Mouse (Mus musculus) kidney, adult 8-10 months (tissue): ENCODE measurements around the gene Srgap2.
"Not testable (repeated sequence)": the region's sequence is repeated elsewhere in the genome, so short reads cannot be mapped to it uniquely, and the experiment has no call there.

Experiments used
- DNase-seq, 2 experiments: peaks; one replicate each; pipeline ENCODE4 v3.0.0; 2022

Gene Srgap2

DNA sequence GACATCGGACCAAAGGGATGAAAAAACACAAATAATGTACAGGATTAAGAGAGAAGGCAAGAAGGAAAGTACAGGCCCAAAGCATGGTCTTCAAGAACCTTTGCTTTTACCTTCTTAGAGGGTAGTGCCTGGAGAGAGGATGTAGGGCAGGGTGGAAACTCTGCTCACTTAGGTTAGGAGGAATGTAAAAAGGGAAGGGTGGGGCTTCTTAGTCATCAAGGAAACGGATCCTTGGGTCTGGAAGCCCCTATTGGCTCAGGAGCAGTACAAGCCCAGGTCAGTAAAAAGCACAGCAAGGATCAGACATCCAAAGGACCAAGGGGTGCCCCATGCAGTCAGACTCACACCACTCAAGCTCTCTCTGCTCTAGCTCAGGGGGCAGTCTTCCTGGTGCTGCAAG, 239.9 kb downstream of the Srgap2 start:
- DNase-seq: no peak

DNA sequence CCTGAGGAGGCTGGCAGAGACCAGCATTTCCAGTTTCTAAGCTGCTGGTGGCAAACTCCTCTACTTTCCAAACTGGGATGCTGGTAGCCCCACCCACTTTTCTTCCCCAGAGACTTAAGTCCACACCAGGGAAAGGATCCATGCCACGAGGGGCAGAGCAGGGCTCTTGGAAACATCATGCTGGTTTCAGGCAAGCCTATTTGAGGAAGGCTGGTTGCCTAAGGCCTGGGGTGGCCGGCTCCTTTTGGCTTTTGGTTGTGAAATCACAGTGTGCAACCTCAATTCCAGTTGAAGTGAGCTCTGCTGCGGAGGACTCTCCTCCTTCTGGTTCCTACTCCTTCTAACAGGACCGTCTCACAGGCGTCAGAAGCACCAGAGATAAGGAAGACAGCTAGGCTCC, 240.3 kb downstream of the Srgap2 start:
- no peak for DNase-seq

DNA sequence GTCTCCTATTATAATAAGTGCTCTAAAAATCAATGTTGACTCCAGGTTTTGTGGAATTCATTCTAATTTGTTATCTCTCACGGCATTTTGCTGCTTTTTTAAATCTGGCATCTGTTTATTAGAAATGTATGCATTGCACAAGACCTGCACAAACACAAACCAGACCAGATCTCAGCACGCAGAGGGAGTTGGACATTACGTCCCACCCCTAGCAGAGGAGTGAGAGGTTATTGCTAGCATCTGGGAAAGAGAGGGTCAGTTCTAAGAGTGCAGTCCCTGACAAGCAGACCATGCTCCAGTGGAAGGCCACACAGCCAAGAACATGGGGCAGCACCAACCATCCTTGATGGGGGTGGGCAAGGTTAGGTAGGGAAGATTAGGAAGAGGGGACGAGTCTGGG, 242.5 kb downstream of the Srgap2 start:
- no peak for DNase-seq

DNA sequence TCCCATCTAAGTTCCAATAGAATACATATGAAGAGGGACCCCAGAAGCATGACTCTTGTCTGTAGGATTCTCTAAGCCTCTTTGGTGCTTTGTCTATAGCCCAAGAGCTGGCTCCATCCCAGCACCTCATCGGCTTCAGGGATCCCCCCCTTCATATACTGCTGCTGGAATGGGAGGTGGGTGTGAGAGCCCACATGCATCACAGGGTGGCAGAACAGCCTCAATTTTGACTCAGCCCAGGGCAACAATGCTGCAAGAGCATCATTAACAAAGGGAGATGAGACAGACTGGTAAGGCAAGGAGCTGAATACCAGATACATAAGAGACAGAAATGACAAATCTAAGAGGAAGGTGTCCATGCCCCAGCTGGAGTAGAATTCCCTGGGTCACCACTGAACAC, 243.0 kb downstream of the Srgap2 start:
- DNase-seq: no peak

DNA sequence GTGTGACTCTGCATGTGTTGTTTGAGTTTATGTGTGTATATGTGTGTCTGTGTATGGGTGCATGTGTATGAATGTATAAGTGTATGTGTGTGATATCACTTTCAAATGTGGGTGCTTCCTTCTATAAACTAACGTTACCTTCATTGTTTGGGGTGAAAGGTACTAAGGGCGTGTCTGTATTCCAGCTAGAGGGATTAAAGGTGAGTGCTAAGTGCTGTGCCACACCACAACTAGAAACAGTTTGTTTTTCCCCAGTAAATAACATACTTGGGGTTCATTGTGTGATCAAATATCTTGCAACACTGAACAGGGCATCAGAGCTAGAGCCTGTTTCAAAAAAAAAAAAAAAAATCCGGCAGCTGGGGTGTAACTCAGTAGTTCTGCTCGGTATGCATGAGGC, 245.4 kb downstream of the Srgap2 start:
- no peak for DNase-seq

DNA sequence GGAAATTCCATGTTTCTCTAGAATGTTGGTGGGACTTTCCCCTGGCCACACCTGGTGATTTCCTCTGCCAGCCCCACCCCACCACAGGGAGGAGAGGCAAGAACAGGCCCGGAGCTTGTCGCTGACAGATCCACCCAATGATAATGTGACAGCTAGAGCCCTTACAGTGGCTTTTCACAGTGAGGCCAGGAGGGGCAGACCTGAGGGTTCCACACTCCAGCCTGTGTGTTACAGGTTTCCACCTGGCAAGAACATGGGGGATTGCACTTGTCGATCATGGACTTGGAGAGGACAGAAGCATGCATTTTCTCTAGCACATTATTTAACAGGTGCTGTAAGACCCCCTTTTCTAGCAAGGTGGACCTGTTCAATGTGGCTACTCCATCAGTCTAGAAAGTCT, 246.9 kb downstream of the Srgap2 start:
- DNase-seq: no peak

DNA sequence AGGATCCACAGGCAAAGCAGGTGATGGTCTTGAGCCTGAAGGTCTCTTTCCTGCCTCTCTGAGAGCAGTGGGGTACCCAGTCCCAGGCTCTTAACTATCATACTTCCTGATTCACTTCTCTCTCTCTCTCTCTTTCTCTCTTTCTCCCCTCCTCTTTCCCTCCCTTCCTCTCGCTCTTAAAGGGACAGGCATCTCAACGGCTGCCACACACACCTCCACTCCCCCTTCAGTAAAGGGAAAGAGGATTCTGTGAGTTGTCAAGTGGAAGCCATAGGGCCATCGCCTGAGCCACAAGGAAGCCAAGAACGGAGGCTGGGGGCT, 247.7 kb downstream of the Srgap2 start, which contains the start of gene Ikbke:
Gene Ikbke, minus strand, starts transcription at position 151 of the 321 bp plus-strand sequence.
- DNase-seq: no peak

DNA sequence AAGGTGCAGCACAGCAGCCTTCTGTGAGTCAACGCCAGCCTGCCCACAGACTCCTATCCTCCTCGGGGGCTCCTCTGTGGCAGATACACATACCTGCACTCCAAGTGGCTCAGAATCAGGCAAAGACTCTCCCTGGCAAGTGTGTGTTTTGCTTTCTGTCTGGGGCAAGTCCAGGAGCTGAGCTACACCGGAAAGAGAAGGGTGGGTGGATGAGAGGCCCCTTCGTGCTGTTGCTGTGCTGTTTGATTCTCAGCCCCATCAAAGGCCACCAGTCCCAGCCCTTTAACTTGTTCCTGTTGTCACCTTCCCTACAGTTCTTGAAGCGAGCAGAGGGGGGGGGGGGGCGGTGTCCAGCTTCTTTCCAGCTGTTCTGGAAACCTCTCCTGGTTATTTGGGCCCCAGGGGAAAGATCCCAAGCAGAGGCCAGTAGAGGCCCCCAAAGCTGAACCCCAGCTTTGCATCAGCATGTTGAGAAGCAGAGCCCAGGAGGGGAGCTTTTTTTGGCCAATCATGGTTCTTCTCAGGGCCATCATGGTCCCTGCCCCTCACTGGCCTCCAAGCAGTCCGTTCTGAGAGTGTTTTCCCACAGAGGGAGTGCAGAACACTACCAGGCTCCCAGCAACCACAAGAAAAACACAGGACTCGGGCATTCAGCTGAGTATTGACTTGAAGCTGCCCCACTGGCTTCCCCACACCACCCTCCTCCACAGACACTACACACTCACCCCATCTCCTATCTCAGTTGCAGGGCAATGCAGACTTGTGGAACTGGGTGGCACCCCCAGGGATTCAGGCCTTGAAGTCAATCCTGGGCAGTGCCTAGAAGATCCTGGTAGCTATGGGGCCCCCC, 248.3 kb downstream of the Srgap2 start:
- no peak for DNase-seq

DNA sequence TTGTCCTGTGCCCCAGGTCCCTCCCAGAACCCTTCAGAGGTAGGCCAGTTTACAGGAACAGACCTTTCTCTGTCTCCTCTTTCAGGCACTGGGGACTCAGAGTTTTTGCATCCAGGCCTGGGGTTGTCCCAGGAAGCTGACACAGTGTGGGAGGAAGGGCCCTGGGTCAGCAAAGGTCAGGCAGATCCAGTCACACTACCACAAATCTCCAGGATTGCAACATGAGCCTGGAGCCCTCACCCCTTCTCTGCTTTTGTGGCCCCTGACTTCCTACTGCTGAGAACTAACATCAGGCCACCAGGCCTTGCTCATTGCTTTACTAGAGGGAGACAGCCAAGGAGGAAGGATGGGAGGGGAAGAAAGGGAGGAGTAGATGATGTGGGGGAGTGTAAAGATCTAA, 250.3 kb downstream of the Srgap2 start:
- DNase-seq: peak; percentile 32 to 41

DNA sequence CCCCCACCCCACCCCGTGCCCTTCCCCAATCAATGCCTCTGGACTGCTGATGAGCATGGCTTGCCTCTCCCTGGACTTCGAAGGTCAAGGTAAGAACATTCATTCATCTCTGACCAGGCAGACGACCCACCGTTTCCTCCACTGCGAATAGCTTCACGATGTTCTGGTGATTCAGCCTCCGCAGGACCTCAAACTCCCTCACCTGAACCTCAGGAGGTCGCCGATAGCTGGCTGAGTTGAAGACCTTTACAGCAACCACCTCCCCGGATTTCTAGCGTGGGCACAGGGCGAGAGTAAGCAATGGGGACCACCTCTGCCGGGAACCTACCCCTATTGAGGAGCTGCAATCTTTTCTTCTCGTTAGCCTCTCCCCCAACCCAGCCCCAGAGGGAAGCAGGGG, 251.6 kb downstream of the Srgap2 start:
- DNase-seq: no peak

DNA sequence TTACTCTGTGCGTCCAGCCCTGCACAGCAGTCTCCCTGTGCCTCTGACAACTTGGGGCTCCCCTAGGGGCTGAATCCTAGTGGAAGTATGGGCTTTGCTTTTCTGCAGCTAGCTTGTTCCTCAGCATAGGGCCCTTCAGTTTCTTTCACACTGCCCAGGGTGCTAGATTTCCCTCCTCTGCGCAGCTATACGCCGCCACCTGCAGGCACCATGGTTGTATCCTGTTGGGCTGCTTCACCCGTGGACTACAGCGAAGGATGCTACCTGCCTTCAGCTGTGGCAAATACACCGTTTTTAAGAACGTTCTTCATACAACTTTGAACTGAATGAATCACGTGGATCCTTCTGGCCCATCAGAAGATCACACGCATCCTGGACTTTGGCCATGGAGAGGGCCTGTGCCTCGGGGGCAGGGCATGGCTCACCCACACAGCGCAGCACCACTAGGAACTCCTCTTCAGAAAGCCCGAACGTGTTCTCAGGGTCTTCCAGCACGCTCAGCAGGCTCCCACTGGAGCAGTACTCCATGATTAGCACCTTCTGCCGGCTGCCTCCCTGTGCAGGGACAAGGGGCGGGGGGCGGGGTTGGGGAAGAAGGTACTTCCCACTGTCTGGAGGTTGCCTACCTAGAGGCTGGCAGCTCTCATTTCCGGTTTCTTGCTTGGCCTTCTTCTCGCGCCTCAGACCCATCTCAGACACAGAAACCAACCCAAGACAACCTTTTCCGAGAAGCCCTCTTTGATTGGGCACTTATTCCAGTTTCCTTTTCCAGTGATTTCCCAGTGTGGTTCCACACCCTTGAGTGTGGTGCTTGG, 252.2 kb downstream of the Srgap2 start:
- DNase-seq: peak; percentile 70 to 76

DNA sequence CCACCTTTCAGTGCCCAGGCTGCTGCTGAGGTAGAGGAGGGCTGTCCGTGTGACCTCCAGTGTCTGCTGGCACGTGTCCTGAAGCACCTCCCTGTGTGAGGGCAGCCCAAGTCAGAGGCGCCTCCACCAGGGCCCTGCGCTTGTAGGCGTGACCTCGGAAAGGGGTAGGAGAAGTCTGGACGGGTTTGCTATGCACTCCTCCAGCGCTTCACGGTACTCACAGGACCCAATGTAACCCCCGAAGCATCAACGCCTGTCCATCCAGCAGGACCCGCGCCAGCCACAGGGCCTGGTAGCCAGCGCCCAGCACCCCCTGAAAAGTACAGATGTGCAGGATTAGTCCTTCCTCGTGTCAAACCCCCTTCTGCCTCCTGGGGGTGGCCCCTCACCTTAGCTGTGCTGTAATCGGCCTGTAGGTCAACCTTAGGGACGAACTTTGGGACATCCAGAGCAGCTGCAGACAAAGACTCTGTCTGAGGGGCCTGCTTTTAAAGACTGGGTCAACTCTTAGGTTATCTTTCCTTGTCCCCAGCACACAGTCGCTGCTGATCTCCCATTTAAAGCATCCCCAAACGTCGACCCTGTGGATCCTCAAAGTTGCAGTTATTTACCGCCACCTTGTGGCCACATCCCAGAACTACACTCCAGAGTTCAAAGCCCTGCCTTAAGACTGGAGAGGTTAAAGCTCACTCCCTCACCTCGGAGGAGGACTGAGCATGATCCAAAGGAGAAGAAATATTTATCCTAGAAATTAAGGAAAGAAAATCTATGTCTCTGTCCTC, 257.2 kb downstream of the Srgap2 start:
- peak; percentile 68 to 80 for DNase-seq

DNA sequence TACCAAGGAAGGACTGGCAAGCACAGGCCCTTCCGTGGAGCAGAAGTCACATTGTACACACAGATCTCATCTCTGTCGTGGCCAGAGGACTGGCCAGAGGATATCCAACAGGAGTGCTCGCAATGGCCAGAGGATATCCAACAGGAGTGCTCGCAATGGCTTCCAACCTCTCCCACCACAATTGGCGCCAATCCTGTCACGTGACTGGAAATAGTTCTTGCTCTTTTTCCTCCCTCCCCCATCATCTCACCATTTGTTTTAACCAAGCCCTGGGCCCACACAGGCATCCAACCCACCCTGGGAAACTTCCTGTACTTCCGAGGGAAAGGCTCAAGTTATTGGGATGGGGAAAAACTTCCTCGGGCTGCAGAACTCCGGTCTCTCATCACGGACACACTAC, 258.4 kb downstream of the Srgap2 start:
- no peak for DNase-seq

DNA sequence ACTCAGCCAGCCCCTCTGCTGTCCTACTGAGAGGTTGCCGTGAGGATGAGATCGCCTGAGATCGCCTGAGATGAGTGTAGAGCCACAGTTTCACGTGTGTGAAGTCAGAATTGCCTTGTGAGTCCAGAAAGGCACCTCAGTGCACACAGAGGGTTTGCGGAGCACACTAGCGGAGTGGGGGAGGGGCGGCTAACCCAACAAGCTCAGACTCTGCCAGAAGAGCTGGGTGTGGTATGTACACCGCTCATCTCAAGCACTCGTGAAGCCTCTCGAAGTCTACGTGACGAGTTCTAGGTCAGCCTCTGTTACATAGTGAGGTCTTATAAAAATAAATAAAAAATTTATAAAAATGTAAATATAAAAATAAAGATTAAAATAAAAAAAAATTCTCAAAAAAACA, 263.2 kb downstream of the Srgap2 start:
- no peak for DNase-seq

DNA sequence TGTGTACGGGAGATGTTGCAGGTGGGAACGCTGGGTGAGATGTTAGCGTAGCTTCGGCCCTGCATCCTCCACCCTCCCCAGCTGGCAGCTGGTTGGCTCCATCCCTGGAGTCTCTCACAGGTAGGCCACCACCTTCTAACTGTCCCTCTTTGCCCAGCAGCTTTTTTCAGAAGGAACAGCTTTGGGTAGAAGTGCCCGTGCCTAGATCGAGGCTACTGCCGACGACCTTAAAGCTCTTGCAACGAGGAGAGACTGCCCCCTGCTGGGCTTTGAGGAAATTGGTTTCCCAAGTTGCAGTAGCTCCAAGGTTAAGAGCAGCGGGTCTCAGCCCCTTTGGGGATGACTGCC, 266.9 kb downstream of the Srgap2 start:
- DNase-seq: peak; percentile 34 to 66

DNA sequence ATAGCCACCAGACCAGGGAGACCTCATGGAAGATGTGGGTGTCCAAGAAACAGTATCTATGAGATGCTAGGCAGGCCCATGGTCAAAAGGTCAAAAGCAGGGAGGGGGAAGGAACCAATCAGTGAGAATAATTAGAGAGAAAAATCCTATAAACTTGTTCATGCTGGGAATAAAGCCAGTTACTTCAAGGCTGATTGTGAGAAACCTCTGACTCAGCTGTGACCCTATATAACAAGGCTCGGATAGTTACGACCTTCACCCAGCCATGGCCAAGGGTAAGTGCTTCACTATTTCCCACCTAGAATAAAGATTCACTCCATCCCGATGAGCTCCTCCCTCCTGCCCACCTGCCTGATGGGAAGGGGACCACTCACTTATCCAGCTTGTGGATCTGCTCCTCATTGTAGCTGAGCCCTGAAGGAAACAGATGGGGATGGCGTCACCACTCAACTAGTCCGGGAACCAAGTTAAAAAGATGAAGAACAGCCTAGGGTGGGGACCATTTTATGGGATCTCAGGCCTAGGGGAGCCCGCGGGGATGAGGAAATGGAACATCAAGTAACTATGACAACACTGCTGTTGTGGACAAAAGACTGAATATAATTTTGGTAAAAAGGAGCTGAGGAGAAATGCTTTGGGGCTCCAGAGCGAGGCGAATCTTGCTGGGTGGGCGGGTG, 267.4 kb downstream of the Srgap2 start:
- no peak for DNase-seq

DNA sequence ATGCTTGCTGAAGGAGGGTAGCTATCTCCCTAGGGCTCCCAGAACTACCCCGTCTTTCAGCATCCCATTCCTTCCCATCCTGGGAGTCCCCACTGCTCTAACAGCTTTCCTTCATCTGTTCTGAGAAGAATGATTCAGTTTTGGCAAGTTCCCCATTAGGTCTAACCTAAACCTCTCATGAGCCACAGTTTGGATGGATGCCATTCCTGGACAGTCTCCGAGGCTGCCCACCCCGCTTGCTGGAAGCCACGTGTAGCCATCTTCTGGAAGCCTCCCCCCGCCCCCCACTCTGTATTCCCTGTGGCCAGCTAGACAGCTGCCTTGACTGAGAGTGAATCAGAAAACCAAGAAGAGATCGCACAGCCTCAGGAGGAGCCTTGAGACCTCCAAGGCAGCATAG, 269.9 kb downstream of the Srgap2 start:
- DNase-seq: no peak

DNA sequence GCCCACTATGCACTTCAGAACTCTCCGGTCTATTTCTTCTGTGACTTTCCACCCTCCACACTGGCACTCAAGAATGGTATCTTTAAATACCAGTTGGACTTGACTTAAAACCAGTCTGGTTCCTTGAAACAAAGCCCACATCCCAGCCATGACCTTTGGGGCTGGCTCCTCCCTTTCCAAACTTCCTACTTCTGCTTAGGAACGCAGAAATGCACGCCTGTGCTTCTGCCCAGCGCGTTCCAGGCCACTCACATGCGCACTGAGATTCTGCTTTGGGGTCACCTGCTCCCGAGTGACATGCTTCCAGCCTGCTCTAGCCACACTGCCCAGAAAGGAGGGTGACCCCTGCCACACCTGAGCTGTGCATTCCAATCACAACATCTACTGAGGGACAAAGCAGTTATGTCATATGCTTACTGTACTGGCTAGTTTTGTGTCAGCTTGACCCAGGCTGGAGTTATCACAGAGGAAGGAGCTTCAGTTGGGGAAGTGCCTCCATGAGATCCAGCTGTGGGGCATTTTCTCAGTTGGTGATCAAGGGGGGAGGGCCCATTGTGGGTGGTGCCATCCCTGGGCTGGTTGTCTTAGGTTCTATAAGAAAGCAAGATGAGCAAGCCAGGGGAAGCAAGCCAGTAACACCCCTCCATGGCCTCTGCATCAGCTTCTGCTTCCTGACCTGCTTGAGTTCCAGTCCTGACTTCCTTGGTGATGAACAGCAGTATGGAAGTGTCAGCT, 274.5 kb downstream of the Srgap2 start:
- DNase-seq: not testable (repeated sequence)

DNA sequence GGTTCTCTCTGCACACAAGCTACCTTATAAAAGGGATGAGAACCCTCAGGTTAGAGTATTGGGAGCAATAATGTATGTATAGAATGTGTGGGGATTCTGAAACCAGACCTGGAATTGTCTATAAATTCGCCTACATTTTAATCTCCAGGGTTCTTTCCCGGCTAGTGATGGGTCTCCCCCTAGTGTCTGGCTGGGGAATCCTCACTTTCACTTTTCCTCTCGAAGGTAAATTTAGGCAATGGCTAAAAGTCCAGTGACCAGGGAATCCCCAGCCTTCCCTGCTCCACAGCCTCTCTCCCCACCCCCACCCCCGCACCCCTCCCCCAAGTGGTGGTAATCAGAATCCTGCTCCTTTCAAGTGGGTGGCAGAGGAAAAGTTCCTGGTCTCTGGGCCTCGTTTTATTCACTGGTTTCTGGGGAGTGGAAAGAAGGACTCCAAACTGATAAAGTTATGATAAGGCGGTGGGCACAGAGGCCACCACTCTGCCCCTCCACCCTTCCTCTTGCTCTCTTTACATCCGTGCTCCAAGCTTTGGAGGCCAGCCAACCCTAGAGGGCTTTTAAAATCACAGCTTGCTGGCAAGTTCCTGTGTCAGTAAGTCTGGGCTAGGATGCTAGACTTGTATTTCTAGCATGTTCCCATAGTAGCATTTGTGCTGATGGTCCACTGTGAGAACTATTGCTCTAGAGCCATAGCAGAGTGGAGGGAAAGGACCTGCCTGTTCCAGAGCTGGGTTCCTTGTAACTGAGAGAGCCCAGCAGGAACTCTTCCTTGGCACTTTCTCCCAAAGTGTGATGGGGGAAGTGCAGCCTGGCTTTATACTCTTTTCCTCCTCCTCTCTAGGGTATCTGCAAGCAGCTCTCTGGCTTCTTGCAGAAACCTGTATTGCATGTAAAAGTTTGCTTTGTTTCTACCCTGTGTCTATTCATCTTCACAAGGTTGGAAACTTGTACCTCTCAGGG, 280.4 kb downstream of the Srgap2 start:
- peak; percentile 50 to 67 for DNase-seq

DNA sequence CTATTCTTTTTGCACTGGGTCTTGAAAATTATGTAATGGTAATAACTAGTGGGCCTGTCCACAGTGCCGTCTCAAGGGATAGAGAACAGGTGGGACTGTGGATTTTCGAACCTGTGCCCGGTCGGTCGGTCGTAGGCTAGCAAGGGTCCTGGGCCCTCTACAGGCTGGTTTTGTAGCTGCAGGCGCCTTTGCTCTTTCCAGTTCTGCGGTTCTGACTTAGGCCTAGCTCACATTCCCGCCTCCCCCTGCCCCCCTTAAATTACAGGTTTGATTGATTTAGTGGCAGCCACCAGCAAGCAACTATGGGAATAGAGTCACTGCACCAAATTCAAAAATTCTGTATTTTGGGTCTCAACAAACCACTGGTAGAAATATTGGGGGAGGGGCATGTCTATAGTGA, 281.2 kb downstream of the Srgap2 start:
- peak; percentile 52 to 65 for DNase-seq
